Mouse (Mus musculus): ENCODE results near the gene Itga9. TPM values are rescaled to one million over a fixed set of nuclear protein-coding genes. Genes with fewer than 3 reads are reported as not detected.

Itga9 gene
- polyA plus RNA-seq, 1 experiment, result 9.0 TPM

DNA sequence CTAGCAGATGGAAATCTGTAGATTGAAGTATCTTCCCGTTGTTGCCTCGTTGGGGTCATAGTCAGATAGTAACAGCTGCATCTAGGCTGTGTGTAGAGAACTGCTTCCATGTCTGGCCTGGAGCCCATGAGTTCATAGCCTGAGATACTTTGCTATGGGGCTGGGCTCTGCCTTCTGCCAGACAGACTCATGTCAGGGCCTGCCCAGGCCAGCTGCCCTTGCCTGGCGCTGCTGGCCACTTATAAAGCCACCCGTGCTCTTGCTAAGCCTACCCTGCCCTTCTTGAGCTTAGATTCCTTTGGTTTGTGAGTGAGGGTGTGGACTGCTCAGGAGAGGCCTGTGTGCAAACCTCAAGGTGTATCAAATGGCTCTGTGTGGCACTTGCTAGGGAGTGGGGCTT, 93.2 kb downstream of the Itga9 start:
- DNase-seq, result no peak
- WGBS, result 96% methylated on average over 4 of the region's 4 CpGs
- Histone ChIP-seq H3K36me3 (ENCODE audit: control insufficient read depth, insufficient read depth, low read length) (no peaks in the 10 kb centered on the region), H3K4me1 (replicated peaks; ENCODE audit: control insufficient read depth, insufficient read depth, low read length) (peaks cover 5% of the 10 kb centered on the region; the same call in 1 of the 2 replicates), H3K4me3 (ENCODE audit: control insufficient read depth, insufficient read depth, low read length) (no peak overlapping the region), H3K27ac (ENCODE audit: control insufficient read depth, insufficient read depth, low read length) (no peak overlapping the region), H3K27me3 (ENCODE audit: control insufficient read depth, insufficient read depth, low read length) (no peaks in the 10 kb centered on the region)
- no peak for TF ChIP-seq CTCF (IDR thresholded peaks at IDR 0.05; ENCODE audit: borderline replicate concordance, control insufficient read depth, extremely low read depth, insufficient read depth, low read length, poor library complexity)
- no peak for TF ChIP-seq POLR2A (IDR thresholded peaks at IDR 0.05; ENCODE audit: control insufficient read depth, extremely low read depth, insufficient read depth, low read length, poor library complexity)

DNA sequence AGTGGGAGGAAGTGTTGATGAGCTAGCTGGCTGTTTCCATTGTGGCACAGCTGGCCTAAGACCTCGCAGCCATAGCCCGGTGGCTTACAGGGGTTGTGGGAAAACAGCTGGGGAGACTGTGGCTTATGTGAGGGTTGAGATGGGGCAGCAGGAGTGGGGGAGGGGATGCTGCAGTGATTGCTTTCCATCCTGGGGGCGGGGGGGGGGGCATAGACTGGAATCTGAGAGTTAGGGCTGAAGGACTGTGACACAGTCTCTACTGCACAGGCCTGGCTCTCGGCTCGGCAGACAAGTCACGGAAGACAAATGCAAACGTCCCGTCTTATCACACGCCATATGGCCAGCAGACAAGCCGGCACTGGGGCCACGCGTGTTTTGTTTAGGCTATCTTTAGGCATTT, 94.4 kb downstream of the Itga9 start:
- no peak for DNase-seq
- Histone ChIP-seq H3K27me3 (ENCODE audit: control insufficient read depth, insufficient read depth, low read length) (no peaks in the 10 kb centered on the region), H3K4me3 (ENCODE audit: control insufficient read depth, insufficient read depth, low read length) (no peak overlapping the region), H3K36me3 (ENCODE audit: control insufficient read depth, insufficient read depth, low read length) (no peaks in the 10 kb centered on the region), H3K4me1 (replicated peaks; ENCODE audit: control insufficient read depth, insufficient read depth, low read length) (peaks cover 5% of the 10 kb centered on the region; the same call in 1 of the 2 replicates), H3K27ac (ENCODE audit: control insufficient read depth, insufficient read depth, low read length) (no peak overlapping the region)
- TF ChIP-seq CTCF (IDR thresholded peaks at IDR 0.05; ENCODE audit: borderline replicate concordance, control insufficient read depth, extremely low read depth, insufficient read depth, low read length, poor library complexity), result no peak
- TF ChIP-seq POLR2A (IDR thresholded peaks at IDR 0.05; ENCODE audit: control insufficient read depth, extremely low read depth, insufficient read depth, low read length, poor library complexity), result no peak
- 77% methylated on average over 12 of the region's 12 CpGs for WGBS

DNA sequence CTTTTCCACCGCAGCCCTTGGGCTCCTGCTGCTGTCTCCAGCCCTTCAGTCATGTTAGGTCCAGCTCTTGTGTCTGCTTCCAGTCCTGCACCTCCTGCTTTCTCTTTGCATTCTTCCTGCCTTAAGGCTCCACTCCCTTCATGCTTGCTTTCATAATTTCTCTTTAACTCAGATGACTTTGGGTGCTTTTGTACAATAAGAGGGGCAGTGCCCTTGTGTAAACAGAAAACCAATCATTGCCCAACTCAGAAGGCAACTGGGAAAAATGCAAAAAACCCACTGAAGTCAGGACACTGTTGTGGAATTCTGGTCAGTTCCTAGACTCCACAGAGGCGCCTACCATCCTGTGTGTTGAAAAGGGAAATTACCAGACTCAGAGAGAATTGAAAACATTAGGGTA, 95.3 kb downstream of the Itga9 start:
- H3K36me3 ChIP-seq (ENCODE audit: control insufficient read depth, insufficient read depth, low read length), result no peaks in the 10 kb centered on the region
- H3K27ac ChIP-seq (ENCODE audit: control insufficient read depth, insufficient read depth, low read length), result no peak overlapping the region
- 93% methylated on average over 2 of the region's 2 CpGs for WGBS
- H3K27me3 ChIP-seq (ENCODE audit: control insufficient read depth, insufficient read depth, low read length), result no peaks in the 10 kb centered on the region
- H3K4me1 ChIP-seq (replicated peaks; ENCODE audit: control insufficient read depth, insufficient read depth, low read length), result peaks cover 11% of the 10 kb centered on the region
- DNase-seq, result no peak
- no peak overlapping the region for H3K4me3 ChIP-seq (ENCODE audit: control insufficient read depth, insufficient read depth, low read length)
- TF ChIP-seq POLR2A (IDR thresholded peaks at IDR 0.05; ENCODE audit: control insufficient read depth, extremely low read depth, insufficient read depth, low read length, poor library complexity) (no peak), CTCF (IDR thresholded peaks at IDR 0.05; ENCODE audit: borderline replicate concordance, control insufficient read depth, extremely low read depth, insufficient read depth, low read length, poor library complexity) (no peak)

DNA sequence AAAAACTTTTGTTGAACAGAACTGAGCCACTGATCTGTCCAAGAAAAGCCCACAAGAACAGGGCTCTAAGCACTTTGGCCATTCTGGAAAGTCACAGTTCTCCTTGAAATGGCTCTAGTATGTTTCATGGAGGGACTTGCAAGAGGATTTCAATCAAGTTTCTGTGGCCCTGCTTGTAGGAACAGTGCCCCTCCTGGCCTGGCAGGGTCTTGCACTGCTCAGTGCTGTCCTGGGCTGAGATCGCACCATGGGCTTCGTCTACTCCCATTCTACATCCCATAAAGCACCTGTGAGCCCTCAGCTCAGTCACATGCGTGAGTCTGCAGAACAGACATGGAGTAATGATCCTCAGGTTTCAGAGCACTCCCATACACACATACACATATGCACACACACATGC, 96.7 kb downstream of the Itga9 start:
- no peak for TF ChIP-seq POLR2A (IDR thresholded peaks at IDR 0.05; ENCODE audit: control insufficient read depth, extremely low read depth, insufficient read depth, low read length, poor library complexity)
- 0 out of 2 replicates have a peak, but pooled peaks have one; percentile 13 for TF ChIP-seq CTCF (IDR thresholded peaks at IDR 0.05; ENCODE audit: borderline replicate concordance, control insufficient read depth, extremely low read depth, insufficient read depth, low read length, poor library complexity)
- H3K27ac ChIP-seq (ENCODE audit: control insufficient read depth, insufficient read depth, low read length), result no peak overlapping the region
- no peak for DNase-seq
- H3K4me3 ChIP-seq (ENCODE audit: control insufficient read depth, insufficient read depth, low read length), result no peak overlapping the region
- H3K27me3 ChIP-seq (ENCODE audit: control insufficient read depth, insufficient read depth, low read length), result no peaks in the 10 kb centered on the region
- 96% methylated on average over 3 of the region's 3 CpGs for WGBS
- no peaks in the 10 kb centered on the region for H3K36me3 ChIP-seq (ENCODE audit: control insufficient read depth, insufficient read depth, low read length)
- peaks cover 11% of the 10 kb centered on the region for H3K4me1 ChIP-seq (replicated peaks; ENCODE audit: control insufficient read depth, insufficient read depth, low read length)

DNA sequence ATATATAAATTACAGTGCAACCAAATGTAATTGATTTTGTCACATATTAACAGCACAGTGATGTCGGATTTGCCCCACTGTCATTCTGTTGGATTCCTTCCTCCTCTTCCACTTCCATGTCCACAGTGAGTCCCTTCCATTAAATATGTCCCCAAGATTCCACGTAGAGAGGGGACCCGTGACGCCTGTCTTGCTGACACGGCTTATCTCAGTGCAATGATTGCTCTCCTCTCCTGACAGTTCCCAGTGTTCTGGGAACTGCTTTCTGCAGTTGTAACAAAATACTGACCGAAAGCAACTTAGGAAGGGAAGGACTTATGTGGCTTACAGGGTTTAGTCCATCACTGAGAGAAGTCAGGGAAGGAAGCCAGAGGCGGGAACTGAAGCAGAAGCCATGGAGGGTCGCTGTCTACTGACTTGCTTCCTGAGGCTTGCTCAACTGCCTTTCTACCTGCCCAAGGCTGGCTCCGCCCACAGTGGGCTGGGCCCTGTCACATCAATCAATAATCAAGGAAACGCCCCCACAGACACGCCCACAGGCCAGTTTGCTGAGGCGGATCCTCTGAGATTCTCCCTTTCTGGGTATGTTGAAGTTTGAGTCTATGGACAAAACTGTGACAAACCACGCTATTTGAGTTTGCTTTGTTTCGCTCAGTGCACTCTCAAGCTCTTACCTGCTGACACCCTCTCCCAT, 99.0 kb downstream of the Itga9 start:
- Histone ChIP-seq H3K4me1 (replicated peaks; ENCODE audit: control insufficient read depth, insufficient read depth, low read length) (peaks cover 14% of the 10 kb centered on the region), H3K36me3 (ENCODE audit: control insufficient read depth, insufficient read depth, low read length) (no peaks in the 10 kb centered on the region), H3K4me3 (ENCODE audit: control insufficient read depth, insufficient read depth, low read length) (no peak overlapping the region), H3K27ac (ENCODE audit: control insufficient read depth, insufficient read depth, low read length) (no peak overlapping the region), H3K27me3 (ENCODE audit: control insufficient read depth, insufficient read depth, low read length) (no peaks in the 10 kb centered on the region)
- no peak for TF ChIP-seq POLR2A (IDR thresholded peaks at IDR 0.05; ENCODE audit: control insufficient read depth, extremely low read depth, insufficient read depth, low read length, poor library complexity)
- TF ChIP-seq CTCF (IDR thresholded peaks at IDR 0.05; ENCODE audit: borderline replicate concordance, control insufficient read depth, extremely low read depth, insufficient read depth, low read length, poor library complexity), result no peak
- DNase-seq, result peak; percentile 50
- 78% methylated on average over 14 of the region's 14 CpGs for WGBS

DNA sequence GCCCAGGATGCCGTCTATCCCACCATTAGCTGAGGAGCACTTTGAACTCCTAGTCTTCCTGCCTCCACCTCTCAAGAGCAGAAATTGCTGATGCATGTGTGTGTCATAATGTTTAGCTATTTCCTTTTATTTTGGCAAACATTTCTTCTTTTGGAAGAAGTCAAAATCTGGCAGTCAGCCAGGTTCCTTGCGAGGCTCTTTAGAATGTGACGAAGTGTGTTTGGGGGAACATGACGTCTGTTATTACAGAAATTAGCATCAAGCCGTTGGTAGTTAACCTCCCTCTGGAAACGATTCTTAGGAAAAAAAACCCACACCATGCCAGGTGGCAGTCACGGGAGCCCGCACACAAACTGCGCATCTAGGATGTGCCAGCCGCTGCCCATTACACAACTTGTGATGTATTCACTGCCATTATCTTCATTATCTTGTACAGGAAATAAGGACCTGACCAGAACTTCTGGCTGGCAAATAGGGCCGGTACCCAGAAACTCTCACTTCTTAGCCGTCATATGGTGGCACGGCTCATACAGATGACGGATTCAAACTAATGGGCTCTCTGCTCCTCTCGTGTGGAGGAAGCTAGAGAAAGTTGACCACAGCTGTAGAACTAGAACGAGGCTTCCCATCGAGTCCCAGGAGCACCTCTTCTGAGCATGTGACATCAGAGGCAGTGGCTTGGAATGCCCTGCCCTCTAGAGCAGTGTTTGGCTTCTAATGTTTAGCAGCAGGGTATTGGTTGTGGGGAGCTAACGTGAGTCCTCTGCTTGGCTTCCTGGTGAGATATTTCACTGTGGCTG, 99.9 kb downstream of the Itga9 start:
- Histone ChIP-seq H3K4me1 (replicated peaks; ENCODE audit: control insufficient read depth, insufficient read depth, low read length) (peaks cover 19% of the 10 kb centered on the region), H3K4me3 (ENCODE audit: control insufficient read depth, insufficient read depth, low read length) (no peak overlapping the region), H3K36me3 (ENCODE audit: control insufficient read depth, insufficient read depth, low read length) (no peaks in the 10 kb centered on the region), H3K27ac (ENCODE audit: control insufficient read depth, insufficient read depth, low read length) (no peak overlapping the region), H3K27me3 (ENCODE audit: control insufficient read depth, insufficient read depth, low read length) (no peaks in the 10 kb centered on the region)
- 22% methylated on average over 18 of the region's 18 CpGs for WGBS
- TF ChIP-seq CTCF (IDR thresholded peaks at IDR 0.05; ENCODE audit: borderline replicate concordance, control insufficient read depth, extremely low read depth, insufficient read depth, low read length, poor library complexity) (no peak), POLR2A (IDR thresholded peaks at IDR 0.05; ENCODE audit: control insufficient read depth, extremely low read depth, insufficient read depth, low read length, poor library complexity) (no peak)
- no peak for DNase-seq

Data from thymus, adult 2 months (tissue).